Mouse (Mus musculus) common myeloid progenitor, adult 5-6 weeks (primary cell): ENCODE measurements at regions not wholly inside any gene's neighbourhood (a gene's known extent, or its start where the extent isn't known, plus 50 kb on each side); places are given as distances from the start of the nearest gene placed in this dataset.

ENCODE experiments used
- ATAC-seq: replicated peaks from 2 replicates; pipeline ENCODE4 v1.8.0; 2016; ENCODE audit warnings: low read depth, mild to moderate bottlenecking, moderate TSS enrichment, inconsistent platforms; ENCODE audit not compliant: poor library complexity, severe bottlenecking

DNA sequence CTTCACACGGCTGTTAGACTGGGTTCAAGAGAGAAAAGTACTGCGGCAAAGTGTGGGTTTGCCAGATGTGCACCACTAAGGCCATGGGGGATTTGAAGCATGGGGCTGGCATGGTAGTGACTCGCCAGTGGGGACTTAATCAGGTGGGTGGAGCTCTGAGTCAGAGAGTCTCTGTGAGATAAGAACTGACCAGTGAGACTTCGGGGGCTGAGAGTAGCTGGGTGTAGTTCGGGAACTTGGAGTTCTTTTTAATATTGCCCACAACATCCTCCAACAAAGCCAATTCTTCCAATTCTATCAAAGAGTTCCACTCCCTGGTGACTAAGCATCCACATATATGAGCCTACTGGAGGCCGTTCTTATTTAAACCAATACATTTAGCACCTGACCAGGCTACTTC, 75.8 kb upstream of the Spred2 start:
- no peak for ATAC-seq

DNA sequence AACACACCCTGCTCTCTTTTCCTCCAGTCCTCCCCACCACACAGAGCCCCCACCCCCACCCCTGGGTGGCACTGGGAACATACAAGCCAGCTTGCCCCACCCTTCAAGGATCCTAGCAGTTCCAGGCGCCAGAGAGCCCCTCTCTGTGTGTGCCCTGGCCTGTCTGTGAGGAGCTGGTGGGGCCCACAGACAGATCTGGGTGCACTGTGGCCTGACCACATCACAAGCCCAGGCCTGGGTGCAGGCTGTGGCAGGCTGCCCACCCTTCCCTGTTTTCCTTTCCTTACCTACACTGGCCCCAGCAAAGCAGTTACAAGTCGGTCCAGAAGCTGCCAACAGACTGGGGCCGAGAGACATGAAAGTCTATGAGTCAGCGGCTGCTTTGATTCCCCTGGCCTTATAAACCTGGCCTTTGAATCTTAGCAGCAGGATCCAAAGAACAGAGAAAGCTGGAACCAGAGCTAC, 74.8 kb upstream of the Spred2 start:
- no peak for ATAC-seq

DNA sequence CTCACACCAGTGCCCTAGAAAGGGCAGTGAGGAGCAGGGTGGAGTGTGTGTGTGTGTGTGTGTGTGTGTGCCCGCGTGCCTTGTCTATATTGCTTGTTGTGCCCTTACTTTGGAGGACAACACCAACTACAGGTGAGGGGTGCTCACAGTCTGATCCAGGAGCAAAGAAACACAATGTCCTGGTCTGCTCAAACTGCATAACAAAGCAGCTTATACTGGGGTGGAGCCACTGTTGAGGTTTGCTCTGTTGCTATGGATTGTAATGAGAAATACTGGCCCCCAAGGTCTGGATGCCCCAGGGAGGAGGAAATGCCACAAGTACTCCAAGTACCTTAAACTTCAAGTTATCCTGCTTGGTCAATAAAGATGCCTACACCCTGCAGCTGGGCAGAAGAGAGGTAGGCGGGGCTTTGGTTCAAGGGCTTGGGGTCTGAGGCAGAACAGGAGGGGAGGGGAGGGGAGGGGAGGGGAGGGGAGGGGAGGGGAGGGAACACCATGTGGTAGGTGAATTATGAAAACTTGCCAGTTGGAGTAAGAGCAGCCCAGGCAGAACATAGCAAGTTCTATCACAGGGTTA, 74.2 kb upstream of the Spred2 start:
- ATAC-seq, result no peak

DNA sequence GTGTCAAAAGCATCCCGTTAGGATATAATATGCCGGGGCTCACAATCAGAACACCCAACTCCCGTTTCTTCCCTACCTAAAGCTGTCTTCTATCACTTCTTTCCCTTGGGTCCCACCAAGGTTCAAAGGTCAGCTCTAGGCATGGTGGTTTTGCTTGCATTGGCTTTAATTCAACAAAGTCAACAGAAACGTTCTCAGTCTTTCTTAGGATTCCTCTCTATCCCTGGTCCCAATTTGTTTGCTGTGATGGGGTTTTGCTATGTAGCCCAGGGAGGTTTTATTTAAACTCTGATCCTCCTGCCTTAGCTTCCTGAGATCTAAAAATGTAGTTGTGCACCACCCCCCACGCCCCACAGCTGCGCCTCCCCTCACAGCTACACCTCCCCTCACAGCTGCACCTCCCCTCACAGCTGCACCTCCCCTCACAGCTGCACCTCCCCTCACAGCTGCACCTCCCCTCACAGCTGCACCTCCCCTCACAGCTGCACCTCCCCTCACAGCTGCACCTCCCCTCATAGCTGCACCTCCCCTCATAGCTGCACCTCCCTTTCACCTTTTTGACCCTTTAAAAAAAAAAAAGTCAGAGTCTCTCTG, 73.1 kb upstream of the Spred2 start:
- ATAC-seq, result no peak

DNA sequence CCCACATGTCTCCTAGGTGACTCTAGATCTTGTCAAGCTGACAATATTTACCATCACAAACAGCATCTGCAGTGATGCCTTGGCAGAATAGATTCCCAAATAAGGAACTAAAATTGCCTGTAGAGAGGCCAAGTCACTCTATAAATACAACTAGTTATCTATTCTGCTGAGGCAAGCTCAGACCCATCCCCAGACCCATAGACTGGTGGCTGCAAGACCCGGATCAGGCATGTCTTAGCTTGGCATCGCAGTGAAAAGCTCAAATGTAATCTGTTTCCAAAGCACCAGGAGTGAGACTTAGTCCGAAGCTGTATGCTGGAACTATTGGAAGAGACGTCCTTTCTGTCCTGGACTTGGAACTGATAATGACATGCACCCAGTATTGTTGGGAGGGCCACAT, 62.6 kb upstream of the Spred2 start:
- no peak for ATAC-seq

DNA sequence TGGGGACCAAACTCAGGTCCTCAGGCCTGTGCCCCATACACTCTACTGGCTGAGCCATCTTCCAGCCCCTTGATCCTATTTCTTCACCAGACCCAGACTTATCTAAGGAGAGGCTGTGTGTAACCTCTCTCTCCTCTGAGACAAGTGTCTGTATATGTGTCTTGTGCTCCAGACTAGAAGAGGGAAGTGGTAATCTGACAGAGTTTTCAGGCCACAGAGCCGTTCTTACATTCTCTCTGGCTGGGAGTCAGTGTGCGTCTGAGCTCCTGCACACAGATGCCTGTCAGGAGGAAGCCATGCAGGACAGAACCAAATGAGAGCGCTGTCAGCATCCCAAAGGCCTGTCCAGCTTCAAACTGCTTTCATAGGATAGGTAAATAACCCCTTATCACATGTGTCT, 60.8 kb upstream of the Spred2 start:
- peak; percentile 54 for ATAC-seq

DNA sequence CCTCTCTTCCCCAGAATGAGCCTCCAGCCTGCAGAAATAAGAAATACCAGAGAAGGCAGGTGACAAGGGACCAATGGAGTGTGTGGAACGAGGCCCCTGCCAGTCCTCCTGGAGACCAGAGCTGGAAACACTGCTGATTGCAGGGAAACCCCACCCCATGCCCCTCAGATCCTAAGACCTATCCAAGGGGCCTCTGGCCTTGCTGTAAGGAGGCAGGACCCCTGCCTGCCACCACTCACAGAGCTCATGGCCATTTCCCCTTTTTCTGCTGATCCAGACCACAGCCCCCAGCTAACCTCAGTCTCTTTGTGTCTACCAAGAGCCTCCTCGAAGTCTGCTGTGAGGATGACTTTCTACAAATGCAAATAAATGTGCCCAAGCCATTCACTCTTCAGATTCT, 57.9 kb upstream of the Spred2 start:
- peak; percentile 78 for ATAC-seq

DNA sequence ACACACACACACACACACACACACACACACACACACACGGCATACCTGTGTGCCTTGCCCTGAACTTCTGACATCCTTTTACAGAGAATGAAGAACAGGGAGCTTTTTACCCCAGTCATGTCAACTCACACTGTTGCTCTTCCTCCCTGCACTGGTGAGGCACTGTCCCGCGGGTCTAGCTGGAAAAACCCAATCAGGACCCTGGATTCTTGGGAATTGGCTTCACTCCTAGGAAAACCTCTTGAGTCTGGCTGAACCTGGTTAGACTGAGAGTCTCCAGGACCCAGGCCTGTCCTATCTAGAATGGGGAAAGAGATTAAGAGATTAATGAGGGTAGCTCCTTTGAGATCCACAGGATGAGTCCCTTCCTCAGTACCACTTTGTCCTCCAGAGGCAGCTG, 54.5 kb upstream of the Spred2 start:
- ATAC-seq, result no peak

DNA sequence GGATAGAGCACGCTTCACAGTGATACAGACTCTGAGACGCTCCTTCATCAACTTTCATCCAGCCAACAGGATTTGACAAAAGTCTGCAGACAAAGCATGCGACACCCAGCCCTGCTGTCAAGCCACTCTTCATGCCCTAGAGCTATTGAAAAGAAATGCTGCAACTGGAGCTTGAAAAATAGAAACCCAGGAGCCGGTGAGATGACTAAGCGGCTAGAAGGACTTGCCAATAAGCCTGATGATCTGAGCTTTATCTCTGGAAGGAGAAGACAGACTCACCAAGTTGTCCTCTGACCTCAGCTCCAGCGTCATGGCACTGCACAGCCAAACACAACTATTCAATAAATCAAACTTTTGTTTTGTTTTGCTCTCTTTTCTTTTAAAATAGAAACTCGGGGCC, 54.0 kb upstream of the Spred2 start:
- ATAC-seq, result no peak

DNA sequence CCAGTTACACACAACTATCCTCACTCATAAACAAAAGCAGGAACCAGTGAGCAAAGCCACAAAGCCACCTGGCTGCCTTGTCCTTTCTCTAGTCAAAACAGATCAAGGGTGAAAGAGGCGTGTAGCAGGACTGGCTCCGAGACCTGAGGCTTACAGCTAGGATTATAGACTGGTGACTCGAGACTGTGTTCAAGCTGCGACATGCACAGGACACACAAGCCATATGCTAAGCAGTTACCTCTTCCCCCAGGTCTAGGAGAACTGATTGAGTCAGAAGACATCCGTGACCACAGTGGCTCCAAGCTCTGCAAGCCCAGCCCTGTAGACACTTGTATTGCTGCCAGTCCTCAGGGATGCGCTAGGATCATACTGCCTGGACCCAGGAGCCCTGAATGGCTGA, 50.4 kb upstream of the Spred2 start:
- no peak for ATAC-seq
